Mouse (Mus musculus): ENCODE results near the gene Cpsf4l. TPM values are rescaled to one million over a fixed set of nuclear protein-coding genes. Genes with fewer than 3 reads are reported as not detected.

The Cpsf4l gene
- polyA plus RNA-seq, 1 experiment from 2014 or later, result 0.31 TPM

DNA sequence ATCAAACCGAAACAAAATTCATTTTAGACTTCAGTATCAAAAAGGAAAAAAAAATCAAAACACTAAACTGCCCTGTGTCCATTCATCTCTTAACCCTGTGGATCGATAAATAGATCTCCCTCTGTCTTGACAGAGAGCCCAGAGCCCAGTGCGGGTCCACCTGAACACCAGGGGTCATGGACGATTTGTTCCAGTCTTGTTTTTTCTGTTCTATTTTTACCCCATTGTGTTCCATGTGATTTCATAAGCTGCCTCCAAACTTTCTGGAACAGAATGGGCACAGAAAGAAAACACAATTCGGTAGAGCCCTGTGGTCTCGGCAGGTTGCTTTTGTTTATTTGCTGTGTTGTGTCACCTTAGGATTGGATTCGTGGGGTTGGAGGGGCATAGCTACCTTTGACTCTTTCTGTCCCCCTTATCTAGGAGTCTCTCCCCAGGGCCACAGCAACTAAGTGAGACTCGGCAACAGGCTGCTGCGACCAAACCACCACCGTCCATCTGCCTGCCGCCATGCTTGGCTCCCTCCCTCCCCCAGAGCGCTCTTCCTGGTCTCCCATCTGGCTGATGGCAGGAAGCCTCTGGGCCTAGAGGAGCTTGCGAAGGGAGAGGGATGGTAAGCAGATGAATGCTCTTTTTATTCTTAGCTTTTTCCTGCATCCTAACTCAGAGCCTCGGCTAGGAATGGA lies 12.7 kb upstream of the Cpsf4l start:
- ATAC-seq (replicated peaks; ENCODE audit: insufficient number of reproducible peaks, low FRiP score, low TSS enrichment, low read depth) (no peak), DNase-seq (ENCODE audit: low spot score) (no peak)
- Histone ChIP-seq H3K4me2 (ENCODE audit: low read depth, low read length) (no peak overlapping the region), H3K4me1 (ENCODE audit: control insufficient read depth, insufficient read depth, low read length) (peaks cover 6% of the 10 kb centered on the region), H3K4me3 (ENCODE audit: low read depth, low read length) (no peak overlapping the region), H3K27ac (replicated peaks; ENCODE audit: low read depth, low read length) (no peak overlapping the region), H3K27me3 (ENCODE audit: control insufficient read depth, insufficient read depth, low read length) (no peaks in the 10 kb centered on the region), H3K9me3 (replicated peaks; ENCODE audit: control insufficient read depth, low read length) (no peaks in the 10 kb centered on the region), H3K36me3 (replicated peaks; ENCODE audit: control insufficient read depth, insufficient read depth, low read depth, low read length) (peaks cover 2% of the 10 kb centered on the region), H3K9ac (replicated peaks; ENCODE audit: low read length) (no peak overlapping the region)
- WGBS, result 74% methylated on average over 14 of the region's 14 CpGs

DNA sequence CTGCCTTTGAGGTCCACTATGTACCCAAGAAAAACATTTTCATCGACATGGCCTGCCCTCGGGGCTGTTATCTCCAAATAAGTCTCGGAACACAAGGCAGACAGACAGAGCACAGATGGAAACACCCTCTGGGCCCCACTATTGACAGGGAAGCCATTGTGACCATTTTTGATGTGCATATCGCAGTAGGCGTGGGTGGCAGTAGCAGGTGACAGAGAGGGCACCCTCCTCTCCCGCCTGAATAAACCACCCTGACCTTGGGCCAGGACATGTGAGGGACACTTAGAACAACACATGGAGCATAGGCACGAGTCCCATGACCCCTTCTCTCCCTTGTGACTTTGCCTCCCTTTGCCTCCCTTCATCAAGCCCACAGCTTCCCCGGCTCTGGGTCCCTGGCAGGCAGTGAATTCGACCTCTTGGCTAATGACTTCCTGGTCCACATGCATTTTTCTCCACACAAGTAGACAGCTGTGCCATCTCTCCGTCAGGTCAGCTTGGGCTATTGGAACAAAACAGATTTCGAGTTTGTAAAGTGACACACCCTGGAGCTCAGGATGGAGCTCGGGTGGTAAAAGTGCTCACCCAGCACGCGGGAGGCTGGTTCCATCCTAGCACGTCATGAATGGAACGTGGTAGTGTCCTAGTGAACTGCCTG lies 8.1 kb upstream of the Cpsf4l start:
- H3K27ac ChIP-seq (replicated peaks; ENCODE audit: low read depth, low read length), result no peak overlapping the region
- no peaks in the 10 kb centered on the region for H3K9me3 ChIP-seq (replicated peaks; ENCODE audit: control insufficient read depth, low read length)
- no peak for ATAC-seq (replicated peaks; ENCODE audit: insufficient number of reproducible peaks, low FRiP score, low TSS enrichment, low read depth)
- no peak overlapping the region for H3K9ac ChIP-seq (replicated peaks; ENCODE audit: low read length)
- WGBS, result 56% methylated on average over 16 of the region's 16 CpGs
- no peak overlapping the region for H3K4me3 ChIP-seq (ENCODE audit: low read depth, low read length)
- H3K4me2 ChIP-seq (ENCODE audit: low read depth, low read length), result no peak overlapping the region
- no peak for DNase-seq (ENCODE audit: low spot score)
- no peaks in the 10 kb centered on the region for H3K36me3 ChIP-seq (replicated peaks; ENCODE audit: control insufficient read depth, insufficient read depth, low read depth, low read length)
- no peaks in the 10 kb centered on the region for H3K4me1 ChIP-seq (ENCODE audit: control insufficient read depth, insufficient read depth, low read length)
- H3K27me3 ChIP-seq (ENCODE audit: control insufficient read depth, insufficient read depth, low read length), result no peaks in the 10 kb centered on the region

DNA sequence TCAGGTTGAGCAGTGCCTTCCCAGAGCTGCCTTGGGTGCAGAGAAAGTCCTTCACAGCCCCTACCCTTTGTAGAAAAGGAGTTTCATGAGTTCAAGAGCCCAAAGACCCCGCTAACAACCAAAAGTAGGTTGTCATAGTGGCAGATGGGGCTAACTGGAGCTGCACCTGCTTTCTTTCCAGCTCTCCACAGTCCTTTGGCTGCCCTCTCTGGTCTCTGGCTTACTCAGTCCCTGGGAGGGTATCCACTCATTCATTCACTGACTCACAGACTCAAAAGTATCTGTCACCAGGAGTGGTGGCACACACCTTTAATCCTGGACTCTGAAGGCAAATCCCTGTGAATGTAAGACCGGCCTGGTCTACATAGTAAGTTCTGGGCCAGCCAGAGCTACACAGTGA lies 6.3 kb upstream of the Cpsf4l start:
- Histone ChIP-seq H3K36me3 (replicated peaks; ENCODE audit: control insufficient read depth, insufficient read depth, low read depth, low read length) (no peaks in the 10 kb centered on the region), H3K27me3 (ENCODE audit: control insufficient read depth, insufficient read depth, low read length) (no peaks in the 10 kb centered on the region), H3K4me2 (ENCODE audit: low read depth, low read length) (no peak overlapping the region), H3K27ac (replicated peaks; ENCODE audit: low read depth, low read length) (no peak overlapping the region), H3K9me3 (replicated peaks; ENCODE audit: control insufficient read depth, low read length) (no peaks in the 10 kb centered on the region), H3K9ac (replicated peaks; ENCODE audit: low read length) (no peak overlapping the region), H3K4me1 (ENCODE audit: control insufficient read depth, insufficient read depth, low read length) (no peaks in the 10 kb centered on the region), H3K4me3 (ENCODE audit: low read depth, low read length) (no peak overlapping the region)
- no peak for ATAC-seq (replicated peaks; ENCODE audit: insufficient number of reproducible peaks, low FRiP score, low TSS enrichment, low read depth)
- 98% methylated on average over 2 of the region's 2 CpGs for WGBS
- DNase-seq (ENCODE audit: low spot score), result no peak

DNA sequence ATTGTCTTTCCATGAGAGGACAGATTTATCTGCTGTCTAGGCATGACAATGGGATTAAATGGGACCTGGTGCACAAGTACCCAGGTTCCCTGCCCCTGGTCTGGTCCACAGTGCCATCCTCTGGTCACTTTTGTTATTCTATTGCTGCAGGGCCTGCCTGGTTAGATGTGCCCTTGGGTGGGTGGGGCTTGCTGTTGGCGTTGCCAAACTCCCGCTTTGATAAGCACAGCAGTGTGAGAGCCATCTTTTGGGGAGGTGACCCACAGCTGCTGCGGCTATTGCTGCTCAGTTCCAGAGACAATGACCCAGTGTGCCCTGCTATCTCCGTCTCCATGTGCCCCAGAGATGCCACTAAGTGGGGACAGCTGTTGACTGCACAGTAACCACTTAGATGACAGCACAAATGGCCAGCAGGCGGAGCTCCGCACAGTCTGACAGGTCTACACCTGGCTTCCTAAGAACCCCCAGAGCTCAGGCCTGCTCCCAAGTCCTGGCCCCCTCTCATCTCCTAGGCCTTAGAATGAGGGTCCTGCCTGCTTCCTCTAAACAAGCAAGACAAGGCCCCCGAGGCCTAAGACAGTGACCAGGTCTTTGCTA lies 5.4 kb upstream of the Cpsf4l start:
- no peaks in the 10 kb centered on the region for H3K27me3 ChIP-seq (ENCODE audit: control insufficient read depth, insufficient read depth, low read length)
- no peak for ATAC-seq (replicated peaks; ENCODE audit: insufficient number of reproducible peaks, low FRiP score, low TSS enrichment, low read depth)
- H3K4me2 ChIP-seq (ENCODE audit: low read depth, low read length), result no peak overlapping the region
- H3K27ac ChIP-seq (replicated peaks; ENCODE audit: low read depth, low read length), result no peak overlapping the region
- H3K36me3 ChIP-seq (replicated peaks; ENCODE audit: control insufficient read depth, insufficient read depth, low read depth, low read length), result no peaks in the 10 kb centered on the region
- peaks cover 5% of the 10 kb centered on the region for H3K4me1 ChIP-seq (ENCODE audit: control insufficient read depth, insufficient read depth, low read length)
- no peak for DNase-seq (ENCODE audit: low spot score)
- 60% methylated on average over 7 of the region's 7 CpGs for WGBS
- H3K9ac ChIP-seq (replicated peaks; ENCODE audit: low read length), result no peak overlapping the region
- H3K9me3 ChIP-seq (replicated peaks; ENCODE audit: control insufficient read depth, low read length), result no peaks in the 10 kb centered on the region
- no peak overlapping the region for H3K4me3 ChIP-seq (ENCODE audit: low read depth, low read length)

DNA sequence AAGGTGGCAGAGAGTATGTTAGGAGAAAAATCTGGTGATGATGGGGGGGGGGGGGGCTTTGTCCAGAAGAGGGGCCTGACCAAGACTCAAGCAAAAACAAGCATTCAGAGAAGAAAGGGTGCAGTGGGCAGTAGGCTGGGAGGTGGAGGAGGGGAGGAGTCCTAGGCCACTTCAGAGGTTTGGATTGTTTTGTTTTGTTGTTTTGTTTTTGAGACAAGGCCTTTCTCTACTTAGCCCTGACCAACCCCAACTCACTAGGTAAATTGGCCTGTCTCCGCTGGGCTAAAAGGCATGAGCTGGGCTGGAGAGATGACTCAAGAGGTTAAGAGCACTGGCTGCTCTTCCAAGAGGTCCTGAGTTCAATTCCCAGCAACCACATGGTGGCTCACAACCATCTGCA lies 1.2 kb upstream of the Cpsf4l start:
- no peak overlapping the region for H3K9ac ChIP-seq (replicated peaks; ENCODE audit: low read length)
- no peaks in the 10 kb centered on the region for H3K9me3 ChIP-seq (replicated peaks; ENCODE audit: control insufficient read depth, low read length)
- no peaks in the 10 kb centered on the region for H3K36me3 ChIP-seq (replicated peaks; ENCODE audit: control insufficient read depth, insufficient read depth, low read depth, low read length)
- 55% methylated on average over 1 of the region's 1 CpGs for WGBS
- no peak for ATAC-seq (replicated peaks; ENCODE audit: insufficient number of reproducible peaks, low FRiP score, low TSS enrichment, low read depth)
- no peak for DNase-seq (ENCODE audit: low spot score)
- no peak overlapping the region for H3K4me2 ChIP-seq (ENCODE audit: low read depth, low read length)
- H3K27me3 ChIP-seq (ENCODE audit: control insufficient read depth, insufficient read depth, low read length), result no peaks in the 10 kb centered on the region; the same call in 1 of the 2 replicates
- H3K27ac ChIP-seq (replicated peaks; ENCODE audit: low read depth, low read length), result peak overlapping the region; percentile 52; the same call in 1 of the 2 replicates
- H3K4me1 ChIP-seq (ENCODE audit: control insufficient read depth, insufficient read depth, low read length), result peaks cover 8% of the 10 kb centered on the region
- no peak overlapping the region for H3K4me3 ChIP-seq (ENCODE audit: low read depth, low read length)

DNA sequence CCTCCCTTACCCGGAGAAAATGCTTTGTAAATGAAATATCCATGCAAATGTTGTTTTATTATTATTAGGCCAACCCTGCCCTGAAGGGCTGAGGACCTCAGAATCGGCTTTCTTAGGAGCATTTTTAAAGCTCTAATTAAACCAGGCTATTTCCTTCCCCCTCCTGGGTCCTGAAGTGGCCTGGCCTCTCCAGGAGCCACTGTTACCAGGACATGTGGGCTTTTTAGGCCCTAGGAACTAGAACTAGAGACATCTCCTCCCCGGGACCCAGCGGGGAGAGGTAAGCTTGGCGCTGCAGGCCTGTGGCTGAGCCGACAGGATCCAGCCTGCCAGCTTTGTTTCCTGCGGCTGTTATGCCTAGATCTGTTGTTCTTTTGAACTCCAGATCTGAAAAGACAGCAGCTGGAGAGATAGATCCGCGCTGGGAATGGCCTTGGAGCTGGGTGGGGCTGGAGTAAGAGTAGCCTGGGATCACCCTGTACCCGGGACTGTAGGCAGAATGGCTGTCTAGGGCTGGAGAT lies 500 bp upstream of the Cpsf4l start:
- Histone ChIP-seq H3K4me3 (ENCODE audit: low read depth, low read length) (no peak overlapping the region), H3K27me3 (ENCODE audit: control insufficient read depth, insufficient read depth, low read length) (no peaks in the 10 kb centered on the region; the same call in 1 of the 2 replicates), H3K4me2 (ENCODE audit: low read depth, low read length) (no peak overlapping the region), H3K9me3 (replicated peaks; ENCODE audit: control insufficient read depth, low read length) (no peaks in the 10 kb centered on the region), H3K4me1 (ENCODE audit: control insufficient read depth, insufficient read depth, low read length) (peaks cover 8% of the 10 kb centered on the region), H3K27ac (replicated peaks; ENCODE audit: low read depth, low read length) (peak overlapping the region; percentile 52; the same call in 1 of the 2 replicates), H3K9ac (replicated peaks; ENCODE audit: low read length) (peak overlapping the region; percentile 30; the same call in 1 of the 2 replicates), H3K36me3 (replicated peaks; ENCODE audit: control insufficient read depth, insufficient read depth, low read depth, low read length) (no peaks in the 10 kb centered on the region)
- DNase-seq (ENCODE audit: low spot score), result peak; percentile 60
- ATAC-seq (replicated peaks; ENCODE audit: insufficient number of reproducible peaks, low FRiP score, low TSS enrichment, low read depth), result 0 out of 2 replicates have a peak, but pooled peaks have one; percentile 25
- WGBS, result 2% methylated on average over 10 of the region's 10 CpGs

DNA sequence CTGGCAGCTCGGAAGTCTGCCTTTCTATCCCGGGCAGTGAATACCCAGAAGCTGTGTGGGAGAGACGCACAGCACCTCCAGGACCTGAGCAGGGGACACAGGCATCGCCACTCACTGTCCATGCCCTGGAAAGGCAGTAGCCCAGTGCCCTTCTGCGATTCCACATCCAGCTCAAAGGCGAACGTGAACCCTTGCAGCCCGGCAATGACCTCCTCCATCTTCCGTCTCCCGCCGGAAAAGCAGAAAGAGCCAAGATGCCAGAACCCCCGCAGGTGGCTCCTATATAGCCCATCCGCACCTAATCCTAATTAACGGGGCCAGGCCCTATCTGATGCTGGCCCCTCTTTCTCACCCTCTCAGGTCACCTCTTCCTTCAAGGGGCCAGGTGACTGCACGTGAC lies 545 bp downstream of the Cpsf4l start:
- Histone ChIP-seq H3K9ac (replicated peaks; ENCODE audit: low read length) (no peak overlapping the region), H3K9me3 (replicated peaks; ENCODE audit: control insufficient read depth, low read length) (no peaks in the 10 kb centered on the region), H3K36me3 (replicated peaks; ENCODE audit: control insufficient read depth, insufficient read depth, low read depth, low read length) (no peaks in the 10 kb centered on the region), H3K4me3 (ENCODE audit: low read depth, low read length) (no peak overlapping the region), H3K4me2 (ENCODE audit: low read depth, low read length) (no peak overlapping the region), H3K27me3 (ENCODE audit: control insufficient read depth, insufficient read depth, low read length) (no peaks in the 10 kb centered on the region; the same call in 1 of the 2 replicates), H3K4me1 (ENCODE audit: control insufficient read depth, insufficient read depth, low read length) (peaks cover 8% of the 10 kb centered on the region), H3K27ac (replicated peaks; ENCODE audit: low read depth, low read length) (no peak overlapping the region)
- 10% methylated on average over 15 of the region's 15 CpGs for WGBS
- ATAC-seq (replicated peaks; ENCODE audit: insufficient number of reproducible peaks, low FRiP score, low TSS enrichment, low read depth), result 0 out of 2 replicates have a peak, but pooled peaks have one; percentile 4
- DNase-seq (ENCODE audit: low spot score), result no peak
